Mouse (Mus musculus): Measurements from ENCODE around the gene D230025D16Rik.

D230025D16Rik gene

DNA sequence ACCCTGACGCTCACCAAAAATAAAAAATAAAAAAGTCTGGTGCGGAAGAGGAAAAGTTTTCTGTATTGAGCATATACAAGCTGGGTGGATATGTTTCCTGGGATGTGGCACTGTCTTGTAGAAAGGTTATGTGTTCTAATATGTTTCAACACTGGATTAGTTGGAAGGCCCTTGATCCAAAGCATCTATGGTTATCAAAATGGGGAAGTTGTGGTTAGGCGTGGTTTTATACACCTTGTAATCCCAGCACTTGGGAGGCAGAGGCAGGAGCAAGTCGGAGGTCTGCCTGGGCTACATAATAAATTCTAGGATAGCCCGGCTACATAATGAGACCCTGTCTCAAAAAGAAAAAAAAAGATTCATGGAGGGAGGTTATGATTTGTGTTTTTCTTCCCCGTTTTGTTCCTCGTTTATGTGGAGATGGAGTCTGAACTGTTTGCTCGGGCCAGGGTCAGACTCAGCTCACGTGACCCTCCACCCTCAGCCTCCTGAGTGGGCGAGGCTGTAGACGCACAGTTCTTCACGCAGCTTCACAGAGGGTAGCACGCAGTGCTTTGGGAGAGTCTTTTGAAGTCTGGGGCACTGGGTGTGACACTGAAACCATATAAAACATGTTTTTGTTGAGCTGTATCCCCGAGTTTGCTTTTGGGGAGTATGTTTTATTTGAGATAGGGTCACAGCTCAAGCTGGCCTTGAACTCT, 12.6 kb downstream of the D230025D16Rik start:
- DNase-seq (ENCODE audit: low spot score), result no peak

DNA sequence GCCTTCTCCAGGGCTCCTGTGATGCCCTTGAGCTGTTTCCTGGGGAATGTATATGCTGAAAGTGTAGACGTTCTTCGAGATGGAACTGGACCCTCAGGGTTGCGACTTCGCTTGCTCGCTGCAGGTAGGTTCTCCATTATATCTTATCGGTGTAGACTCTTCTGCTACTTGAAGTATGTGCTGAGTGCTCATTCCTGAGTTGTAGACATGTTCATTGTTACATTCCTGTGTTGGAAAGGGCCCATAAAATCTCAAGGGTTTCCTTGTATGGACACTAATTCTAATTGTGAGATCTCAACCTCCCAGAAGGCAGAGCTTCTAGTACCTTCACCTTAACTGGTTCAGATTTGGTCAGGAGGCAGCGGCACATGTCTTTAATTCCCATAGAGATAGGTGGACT, 16.1 kb downstream of the D230025D16Rik start:
- no peak for DNase-seq (ENCODE audit: low spot score)

DNA sequence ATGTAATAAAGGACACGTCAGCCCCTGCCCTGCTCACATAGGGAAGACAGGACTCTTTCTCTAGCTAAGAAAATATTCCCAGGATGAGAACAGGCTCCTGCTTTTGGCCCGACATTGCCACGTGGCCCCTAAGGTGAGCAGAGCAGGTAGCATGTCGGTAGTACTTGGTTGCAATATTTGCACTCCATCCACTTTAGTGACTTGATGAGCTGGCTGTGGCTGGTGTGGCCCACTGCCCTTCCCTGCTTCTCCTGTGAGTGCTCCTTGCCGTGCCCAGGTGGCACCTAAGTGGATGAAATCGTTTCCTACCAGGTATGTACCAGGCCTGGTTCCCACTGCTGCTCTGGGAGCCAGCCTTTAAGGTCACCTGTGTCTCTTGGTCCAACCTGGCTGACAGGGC, 27.0 kb downstream of the D230025D16Rik start:
- no peak for DNase-seq (ENCODE audit: low spot score)

DNA sequence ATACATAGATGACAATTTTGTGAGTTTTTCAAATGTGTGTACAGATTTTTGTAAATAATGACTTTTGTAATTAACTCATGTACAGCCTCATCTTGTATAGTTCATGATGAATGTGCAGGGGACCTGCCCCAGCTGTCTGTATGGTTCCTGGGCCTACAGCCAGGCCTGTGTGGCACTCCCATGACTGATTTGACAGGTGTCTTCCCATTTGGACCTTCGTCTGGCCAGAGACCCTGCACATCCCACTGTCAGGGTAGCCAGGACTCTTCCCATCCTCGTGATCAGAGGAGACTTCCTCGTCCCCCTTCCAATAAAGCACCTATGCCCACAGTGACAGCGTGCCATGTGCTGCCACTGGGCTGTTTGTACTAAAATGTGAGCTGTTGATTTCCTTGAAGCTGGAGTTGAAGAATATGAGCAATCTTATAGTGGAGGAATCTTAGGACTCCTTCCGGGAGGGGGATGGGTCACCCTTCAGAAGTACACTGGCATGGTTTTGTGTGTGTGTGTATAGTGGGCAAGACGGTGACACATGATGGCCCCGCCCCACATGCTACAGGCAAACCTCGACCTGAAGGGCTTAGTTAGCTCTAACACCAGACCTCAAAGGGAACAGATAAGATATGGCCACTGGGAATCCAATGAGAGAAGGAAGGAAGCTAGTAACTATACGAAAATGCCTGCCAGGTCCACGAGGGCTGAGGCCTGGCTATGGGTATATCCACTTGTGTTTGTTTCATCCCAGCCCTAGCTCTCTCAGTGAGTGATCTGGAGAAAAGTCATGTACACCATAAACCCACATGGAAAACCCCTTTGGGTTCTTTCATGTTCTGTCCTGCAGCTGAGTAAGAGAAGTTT, 28.0 kb downstream of the D230025D16Rik start:
- DNase-seq (ENCODE audit: low spot score), result no peak

DNA sequence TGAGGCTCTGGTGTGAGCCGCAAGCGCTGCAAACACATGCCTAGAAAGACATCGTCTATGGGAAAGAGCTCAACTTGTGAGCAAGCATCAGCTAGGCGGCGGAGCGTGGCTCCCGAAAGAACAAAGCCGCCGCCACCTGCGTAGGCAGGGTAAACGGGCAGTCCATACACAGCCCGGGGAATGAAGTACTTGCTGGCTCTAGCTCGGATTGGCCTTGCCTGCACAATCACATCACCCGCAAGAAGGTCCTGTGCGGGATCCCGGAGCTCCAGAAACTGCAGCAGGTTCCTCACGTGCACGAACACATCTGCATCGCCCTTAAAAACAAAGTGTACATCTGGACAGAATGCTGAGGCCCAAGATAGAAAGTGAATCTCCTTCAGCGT, 28.8 kb downstream of the D230025D16Rik start:
- DNase-seq (ENCODE audit: low spot score), result no peak

DNA sequence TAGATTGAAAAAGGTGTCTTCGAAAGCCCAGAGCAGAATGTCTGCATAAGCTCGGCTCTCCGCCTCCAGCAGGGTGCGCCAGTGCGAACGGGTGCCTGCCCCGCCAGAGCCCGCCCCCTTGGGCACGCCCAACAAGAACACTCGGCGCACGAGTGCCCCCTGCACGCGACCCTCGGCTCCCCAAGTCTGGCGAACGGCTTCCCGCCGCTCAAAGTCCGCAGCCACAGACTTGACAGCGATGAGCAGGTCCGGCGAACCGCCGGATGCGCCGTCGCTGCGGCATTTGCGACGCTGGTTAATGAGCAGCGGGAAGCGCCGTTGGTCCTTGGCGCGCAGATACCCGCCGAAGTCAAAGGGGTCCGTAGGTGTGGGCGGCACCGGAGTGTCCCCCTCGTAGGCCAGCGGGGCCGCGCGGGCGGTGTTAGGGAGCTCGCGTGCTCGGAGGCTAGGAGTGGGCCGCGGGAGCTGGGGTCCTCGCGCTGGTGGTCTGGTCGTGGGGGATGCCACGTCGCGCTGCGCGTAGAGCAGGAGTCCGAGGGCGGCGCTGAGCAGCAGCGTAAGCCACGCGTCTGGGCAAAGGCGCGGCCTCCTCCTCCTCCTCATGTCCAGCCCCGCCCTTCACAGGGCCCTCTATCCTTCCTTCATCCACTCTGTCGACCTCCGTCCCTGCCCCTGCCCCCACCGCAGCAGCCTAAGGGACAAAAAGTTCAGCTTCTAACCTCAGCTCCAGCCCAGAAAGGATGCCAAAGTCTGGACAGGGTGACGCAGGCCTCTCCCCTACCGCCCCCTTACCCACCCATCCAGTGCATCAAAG, 29.4 kb downstream of the D230025D16Rik start:
- peak; percentile 94 for DNase-seq (ENCODE audit: low spot score)

DNA sequence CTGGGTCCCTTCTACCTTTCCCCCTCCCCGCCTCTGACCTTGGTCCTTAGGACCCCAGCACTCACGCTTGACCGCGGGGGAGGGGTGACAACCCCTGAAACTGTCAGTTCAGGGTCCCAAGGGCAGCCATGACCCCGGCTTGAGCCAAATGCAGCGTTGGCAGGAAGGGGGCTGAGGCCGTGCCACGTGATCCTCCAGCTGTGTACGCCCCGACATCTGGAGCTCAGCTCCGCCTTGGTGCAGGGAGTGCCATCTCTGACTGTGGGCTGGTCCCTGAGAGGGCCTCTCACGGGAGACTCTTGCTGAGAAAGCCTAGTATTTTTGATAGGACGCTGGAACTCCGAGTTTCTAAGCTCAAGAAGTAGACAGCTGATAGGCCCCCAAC, 30.0 kb downstream of the D230025D16Rik start, which contains the start of gene B3gnt9:
Gene B3gnt9, minus strand, starts transcription at position 188 of the 385 bp plus-strand sequence.
- DNase-seq (ENCODE audit: low spot score), result no peak

DNA sequence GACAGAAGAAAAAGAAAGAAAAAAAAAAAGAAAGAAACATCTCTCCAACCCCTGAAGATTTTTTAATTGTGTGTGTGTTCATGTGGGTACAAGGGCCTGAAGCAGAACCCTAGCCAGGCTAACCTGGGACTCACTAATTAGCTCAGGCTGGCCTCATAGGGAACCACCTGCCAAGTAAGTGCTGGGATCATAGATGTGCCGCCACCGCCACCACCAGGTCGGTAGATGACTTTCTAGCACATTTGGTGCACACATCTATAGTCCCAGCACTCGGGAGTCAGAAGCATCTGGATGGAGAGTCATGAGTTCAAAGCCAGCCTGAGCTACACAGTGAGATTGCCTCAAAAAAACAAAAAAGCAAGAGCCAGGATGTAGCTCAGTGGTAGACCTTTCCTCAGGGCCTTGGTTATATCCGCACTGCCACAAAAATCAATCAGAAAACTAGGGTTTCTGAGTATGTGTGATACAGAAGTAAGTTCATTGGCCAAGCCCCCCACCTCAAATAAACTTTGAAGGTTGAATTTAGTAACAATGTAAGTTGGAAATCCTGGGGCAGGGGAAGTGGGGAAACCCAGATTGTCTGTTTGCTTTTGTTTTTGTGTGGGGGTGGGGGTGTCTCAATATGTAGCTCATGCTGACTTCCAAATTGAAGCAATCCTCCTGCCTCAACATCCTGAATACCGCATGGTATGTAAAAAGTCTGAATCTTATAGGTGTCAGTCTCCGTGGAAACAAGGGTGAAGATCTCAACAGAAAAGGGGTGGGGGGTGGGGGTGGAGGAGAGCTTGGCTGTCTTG, 32.6 kb downstream of the D230025D16Rik start:
- no peak for DNase-seq (ENCODE audit: low spot score)

DNA sequence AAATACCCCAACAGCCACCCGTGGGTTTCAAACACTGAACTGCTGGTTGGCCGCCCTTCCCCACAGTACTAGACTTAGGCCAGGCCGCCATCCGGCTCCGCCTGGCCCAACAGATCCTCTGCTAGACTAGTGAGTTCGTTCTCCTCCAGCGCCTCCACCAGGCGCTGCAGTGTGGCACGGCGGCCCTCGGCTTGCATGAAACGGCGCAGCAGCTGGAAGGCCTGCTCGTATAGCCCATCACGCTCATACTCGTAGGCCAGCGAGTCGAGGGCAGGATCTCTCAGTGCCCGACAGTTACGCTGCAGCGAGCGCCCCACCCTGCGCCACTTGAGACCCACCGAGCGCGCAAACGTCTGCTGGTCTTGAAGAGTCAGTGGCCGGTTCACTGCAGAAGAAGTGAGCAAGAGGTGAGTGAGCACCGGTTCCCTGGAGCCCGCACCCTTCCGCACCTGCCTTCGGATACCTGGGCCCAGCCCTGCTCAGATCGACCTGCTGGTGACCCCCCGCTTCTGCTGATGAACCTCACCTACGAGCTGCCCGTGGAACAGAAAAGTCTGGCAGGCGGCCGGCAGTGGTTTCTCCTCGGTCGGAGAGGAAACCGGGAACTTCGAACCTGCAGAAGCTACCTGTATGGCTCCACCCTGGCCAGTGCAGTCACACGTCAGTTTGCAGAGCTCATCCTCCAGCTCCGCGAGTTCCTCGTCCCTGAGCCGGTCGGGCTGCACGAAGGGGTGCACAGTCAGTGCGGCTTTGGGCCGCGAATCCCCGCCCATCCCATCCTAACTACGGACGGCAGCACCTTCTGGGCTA, 34.2 kb downstream of the D230025D16Rik start:
- DNase-seq (ENCODE audit: low spot score), result peak; percentile 59

DNA sequence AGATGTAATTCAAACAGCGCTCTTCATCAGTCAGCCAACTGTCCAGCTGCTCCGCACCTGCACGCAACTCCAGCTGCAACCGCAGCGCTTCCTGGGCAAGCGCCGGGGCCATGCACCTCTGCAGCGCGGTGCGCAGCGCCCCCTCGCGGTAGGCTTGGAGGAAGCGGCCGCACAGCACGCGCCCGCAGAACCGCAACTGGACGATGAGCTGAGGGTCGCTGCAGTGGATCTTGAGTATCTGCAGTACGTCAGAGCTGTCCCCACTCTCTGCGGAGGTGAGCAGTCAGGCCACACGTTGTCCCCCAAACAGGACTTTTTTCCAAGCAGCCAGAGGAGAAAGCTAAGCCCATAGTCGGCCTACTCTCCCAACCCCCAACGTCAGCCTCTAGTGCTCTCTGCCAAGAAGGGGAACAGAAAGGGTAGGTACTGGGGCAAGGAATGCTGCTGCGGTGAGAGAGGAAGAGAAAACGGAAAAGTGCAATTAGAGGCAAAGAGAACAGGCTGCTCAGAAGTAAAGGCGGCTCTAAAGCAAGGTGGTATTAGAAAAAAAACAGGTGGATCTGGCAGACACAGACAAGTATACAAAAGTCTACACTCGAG, 34.9 kb downstream of the D230025D16Rik start:
- DNase-seq (ENCODE audit: low spot score), result peak; percentile 91

DNA sequence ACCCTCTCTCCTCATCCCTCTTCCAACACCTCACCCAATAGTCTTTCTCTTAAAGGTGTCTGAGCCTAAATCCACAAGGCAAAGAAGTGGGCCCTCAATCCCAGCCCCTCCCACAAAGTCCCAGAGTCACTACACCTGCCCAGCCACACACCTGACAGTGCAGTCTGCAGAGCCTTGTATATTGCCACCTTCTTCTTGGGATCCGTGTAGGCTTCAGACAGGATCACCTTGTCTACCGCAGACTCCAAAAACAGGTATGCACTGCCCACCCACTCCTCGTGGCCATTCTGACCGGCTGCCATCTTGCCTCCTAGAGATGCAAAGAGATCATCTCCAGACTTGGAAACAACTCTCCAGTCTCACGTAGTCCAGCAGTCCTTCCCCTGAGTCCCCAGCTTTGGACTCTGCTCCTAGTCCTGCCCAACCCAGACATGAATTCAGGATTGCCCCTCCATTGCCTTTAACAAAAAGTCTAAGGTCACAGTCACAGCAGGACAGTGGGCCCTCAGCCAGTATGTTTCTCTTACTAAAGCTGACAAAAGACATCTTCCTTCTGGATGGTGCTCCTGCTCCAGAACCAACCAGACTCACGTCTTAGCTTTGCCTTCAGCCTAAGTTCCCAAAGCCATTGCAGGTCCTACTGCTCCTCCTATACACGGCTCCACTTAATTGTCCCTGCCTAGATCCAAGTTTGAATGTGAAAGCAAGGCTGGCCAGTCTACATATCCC, 35.6 kb downstream of the D230025D16Rik start:
- no peak for DNase-seq (ENCODE audit: low spot score)

DNA sequence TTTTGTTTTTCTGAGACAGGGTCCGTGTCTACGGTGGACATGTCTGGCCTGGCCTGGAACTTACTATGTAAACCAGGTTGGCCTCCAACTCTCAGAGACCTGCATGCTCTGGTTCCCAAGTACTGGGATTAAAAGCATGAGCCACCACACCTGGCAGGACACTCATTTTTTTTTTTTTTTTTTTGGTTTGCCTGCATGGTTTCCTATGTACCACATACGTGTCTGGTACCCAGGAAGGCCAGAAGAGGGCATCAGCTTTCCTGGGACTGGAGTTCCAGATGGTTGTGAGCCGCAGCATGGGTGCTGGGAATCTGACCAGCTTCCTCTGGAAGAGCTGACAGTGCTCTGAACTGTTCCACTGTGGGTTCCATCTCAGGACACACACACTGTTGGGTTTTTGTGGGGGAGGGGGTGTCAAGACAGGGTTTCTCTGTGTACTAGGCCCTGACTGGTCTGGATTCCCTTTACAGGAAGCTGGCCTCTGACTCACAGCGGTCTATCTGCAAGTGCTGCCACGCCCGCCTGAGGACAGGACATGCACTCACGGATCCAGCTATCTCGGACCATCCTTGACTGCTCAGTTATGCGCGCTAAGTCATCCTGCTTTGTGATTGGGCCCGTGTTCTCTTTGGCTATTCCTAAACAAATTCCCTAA, 36.5 kb downstream of the D230025D16Rik start:
- no peak for DNase-seq (ENCODE audit: low spot score)

DNA sequence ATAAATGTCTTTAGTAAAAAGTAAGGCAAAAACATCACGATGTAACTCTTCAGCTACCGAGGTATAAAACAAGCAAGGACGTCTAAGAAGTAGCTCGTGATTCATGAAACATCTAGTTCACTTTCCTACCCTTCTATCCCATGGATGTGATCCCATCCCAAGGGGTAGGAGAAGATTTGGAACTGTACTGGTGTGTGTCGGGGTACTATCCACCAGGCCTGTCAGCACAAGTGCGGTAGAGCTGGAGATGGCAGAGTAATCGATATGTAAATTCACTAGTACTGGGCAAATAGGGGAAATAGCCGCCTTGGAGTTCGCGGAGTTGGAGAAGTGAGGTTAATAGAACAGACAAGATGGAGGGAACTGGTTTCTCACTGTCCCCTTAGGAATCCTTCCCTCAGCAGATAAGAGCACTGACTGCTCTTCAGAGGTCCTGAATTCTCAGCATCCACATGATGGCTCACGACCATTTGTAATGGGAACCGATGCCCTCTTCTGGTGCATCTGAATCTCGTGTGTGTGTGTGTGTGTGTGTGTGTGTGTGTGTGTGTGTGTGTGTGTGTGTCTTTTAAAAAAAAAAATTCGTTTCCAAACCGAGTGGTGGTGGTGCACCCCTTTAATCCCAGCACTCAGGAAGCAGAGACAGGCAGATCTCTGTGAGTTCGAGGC, 38.4 kb downstream of the D230025D16Rik start:
- no peak for DNase-seq (ENCODE audit: low spot score)

DNA sequence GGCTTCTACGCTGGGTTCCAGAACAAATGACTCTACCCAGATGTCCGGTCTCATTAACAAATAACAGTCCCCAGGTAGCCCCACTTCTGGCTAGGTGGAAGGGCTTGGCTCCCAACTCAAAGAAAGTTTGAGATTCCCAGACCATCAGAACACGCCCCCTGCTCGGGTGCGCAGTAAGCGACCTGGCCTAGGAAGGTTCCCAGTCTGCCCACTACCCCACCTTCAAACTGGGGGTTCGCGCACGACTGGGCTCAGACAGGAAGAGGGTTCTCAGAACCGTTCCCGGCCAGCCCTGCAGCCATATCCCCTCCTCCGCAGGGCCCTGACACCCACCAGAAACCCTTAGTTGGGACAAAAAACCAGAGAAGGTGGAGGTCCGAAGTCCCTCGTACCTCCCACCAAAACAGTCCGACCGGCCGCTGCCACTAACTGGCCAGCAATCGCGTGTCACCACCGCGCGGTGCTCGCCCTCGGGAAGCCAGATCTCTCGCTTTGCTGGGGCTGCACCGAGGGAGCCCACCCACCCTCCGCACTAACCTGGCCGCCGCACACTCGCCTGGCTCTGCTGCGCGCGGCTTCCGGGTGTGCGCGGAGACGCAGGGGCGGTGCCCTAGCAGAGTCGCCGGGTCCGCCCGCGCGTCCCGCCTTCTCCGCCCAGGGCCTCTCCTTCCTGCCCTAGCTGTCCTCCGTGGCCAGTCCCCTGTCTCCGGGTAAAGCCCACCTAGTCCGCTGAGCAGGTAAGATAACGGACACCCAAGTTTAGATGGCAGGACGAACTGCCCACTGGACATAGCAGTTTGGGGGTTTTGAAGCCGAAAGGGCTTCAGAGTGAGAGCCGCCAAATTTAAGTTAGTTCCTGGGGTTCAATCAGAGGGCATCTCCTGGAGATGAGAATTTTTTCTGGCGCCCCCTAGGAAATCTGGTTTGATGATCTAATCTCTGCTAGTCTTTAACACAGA, 39.4 kb downstream of the D230025D16Rik start, which contains the start of the genes Tradd and Fbxl8:
Gene Tradd, minus strand, starts transcription at position 586 of the 959 bp plus-strand sequence.
Gene Fbxl8, plus strand, starts transcription at position 625 of the 959 bp plus-strand sequence.
- peak; percentile 66 for DNase-seq (ENCODE audit: low spot score)

DNA sequence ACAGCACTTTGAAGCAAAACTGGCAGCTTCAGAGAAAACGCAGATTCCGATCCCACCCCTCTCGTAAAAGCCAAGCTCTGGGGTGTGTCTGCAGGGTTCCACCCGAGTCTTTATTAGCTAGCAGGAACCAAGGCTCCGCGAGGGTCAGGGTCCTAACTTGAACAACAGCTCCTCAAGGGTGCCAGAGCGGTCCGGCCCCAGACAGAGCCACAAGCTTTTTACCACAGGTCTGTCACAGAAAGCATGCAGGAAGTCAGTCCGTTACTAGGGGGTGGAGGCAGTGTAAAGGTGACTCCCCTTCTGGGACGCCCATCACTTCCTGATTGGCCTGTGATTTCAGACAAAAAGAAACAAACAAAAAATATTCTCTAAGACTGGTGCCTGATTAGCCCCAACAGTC, 40.2 kb downstream of the D230025D16Rik start:
- no peak for DNase-seq (ENCODE audit: low spot score)

DNA sequence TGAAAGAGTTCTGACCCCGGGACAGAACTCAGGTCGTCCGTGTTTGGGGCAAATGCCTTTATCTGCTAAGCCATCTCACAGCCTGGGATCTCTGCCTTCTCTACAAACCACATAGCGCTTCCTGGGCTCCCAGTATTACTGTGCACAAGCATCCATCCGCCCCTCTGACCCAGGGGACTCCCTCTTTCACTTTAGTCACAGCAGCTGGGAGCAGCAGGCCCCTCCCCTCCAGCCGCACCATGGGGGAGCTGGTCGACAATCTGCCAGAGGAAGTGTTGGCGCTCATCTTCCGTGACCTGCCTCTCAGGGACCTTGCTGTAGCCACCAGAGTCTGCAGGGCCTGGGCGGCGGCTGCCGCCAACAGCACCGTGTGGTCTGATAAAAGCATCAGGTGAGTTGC, 41.8 kb downstream of the D230025D16Rik start:
- no peak for DNase-seq (ENCODE audit: low spot score)

Measured in retina, embryonic 14.5 days (tissue).